Mouse (Mus musculus): Measurements from ENCODE around the gene Gm1043. TPM values are rescaled to one million over a fixed set of nuclear protein-coding genes. Genes with fewer than 3 reads are reported as not detected.

Gm1043 gene
- polyA plus RNA-seq (2012; rRNA removed) (0.96 and 1.0 TPM in 2 replicates), polyA plus RNA-seq (2014; fragmentation: Nextera tagmentation; extraction: Ambion mirVana) (0.18 TPM in 1 of 2 replicates, not detected in the other)

DNA sequence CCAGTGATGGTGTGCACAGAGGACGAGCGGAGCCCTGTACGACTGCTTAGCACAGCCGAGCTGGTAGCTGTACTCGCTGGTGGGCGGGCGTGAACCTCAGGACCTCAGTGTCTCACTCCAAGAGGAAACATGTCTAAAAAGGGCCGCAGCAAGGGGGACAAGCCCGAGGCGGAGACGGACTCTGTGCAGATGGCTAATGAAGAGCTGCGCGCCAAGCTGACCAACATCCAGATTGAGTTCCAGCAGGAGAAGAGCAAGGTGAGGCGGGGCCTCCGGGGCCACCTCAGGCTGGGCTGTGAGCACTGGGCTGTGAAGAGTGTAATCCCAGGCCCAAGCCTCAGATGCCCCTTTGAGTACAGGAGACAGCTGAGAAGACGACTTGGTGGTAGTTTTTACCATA lies at the start of gene Gm1043:
Gene Gm1043 (plus strand): TSS at position 130 of the 400 bp plus-strand sequence.
- Histone ChIP-seq H3K4me2 (replicated peaks; ENCODE audit: low read depth, low read length, severe bottlenecking) (no peak within 1 kb of the TSS), H3K27me3 (ENCODE audit: control insufficient read depth, insufficient read depth, low read length) (peaks cover 14% of the 10 kb centered on the region), H3K9me3 (ENCODE audit: control insufficient read depth, low read length) (no peaks in the 10 kb centered on the region), H3K9ac (ENCODE audit: low read depth, low read length, severe bottlenecking) (no peak within 1 kb of the TSS), H3K36me3 (ENCODE audit: control insufficient read depth, insufficient read depth, low read length) (no peaks in the 10 kb centered on the region), H3K4me3 (replicated peaks; ENCODE audit: low read length) (no peak within 1 kb of the TSS), H3K4me1 (ENCODE audit: control insufficient read depth, insufficient read depth, low read length) (no peaks in the 10 kb centered on the region), H3K27ac (replicated peaks; ENCODE audit: low read depth, low read length) (no peak within 1 kb of the TSS)
- TF ChIP-seq POLR2A (IDR thresholded peaks at IDR 0.05; ENCODE audit: borderline replicate concordance, extremely low read depth, insufficient read depth, insufficient read length) = no peak
- DNase-seq (ENCODE audit: low spot score) = no peak
- WGBS = 87% methylated on average over 16 of the region's 16 CpGs
- no peak for ATAC-seq (ENCODE audit: low FRiP score, low read depth)

DNA sequence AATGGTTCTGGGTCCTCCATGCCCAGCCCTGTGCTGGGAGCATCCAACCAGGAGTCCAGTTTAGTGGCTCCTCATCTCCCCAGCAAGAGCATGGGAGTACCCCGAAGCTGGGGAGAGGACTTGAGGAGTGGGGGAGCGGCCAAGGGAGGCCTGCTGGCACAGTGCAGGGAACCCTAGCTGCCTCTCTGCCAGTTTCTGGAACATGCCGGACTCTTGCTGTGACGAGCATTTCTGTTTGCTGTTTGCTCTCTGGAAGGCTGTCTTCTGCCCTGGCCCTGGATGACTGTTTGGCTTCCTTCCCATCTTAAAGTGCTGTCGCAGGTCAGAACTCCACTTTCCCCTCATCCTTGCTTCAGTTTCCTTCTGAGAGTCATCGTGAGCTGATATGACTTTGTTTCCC lies 49.3 kb upstream of the Gm1043 start:
- H3K4me3 ChIP-seq (replicated peaks; ENCODE audit: low read length) = no peak overlapping the region
- H3K36me3 ChIP-seq (ENCODE audit: control insufficient read depth, insufficient read depth, low read length) = no peaks in the 10 kb centered on the region
- no peak for TF ChIP-seq POLR2A (IDR thresholded peaks at IDR 0.05; ENCODE audit: borderline replicate concordance, extremely low read depth, insufficient read depth, insufficient read length)
- H3K27ac ChIP-seq (replicated peaks; ENCODE audit: low read depth, low read length) = no peak overlapping the region
- no peak for ATAC-seq (ENCODE audit: low FRiP score, low read depth)
- no peaks in the 10 kb centered on the region for H3K4me1 ChIP-seq (ENCODE audit: control insufficient read depth, insufficient read depth, low read length)
- DNase-seq (ENCODE audit: low spot score) = no peak
- 82% methylated on average over 6 of the region's 6 CpGs for WGBS
- no peak overlapping the region for H3K9ac ChIP-seq (ENCODE audit: low read depth, low read length, severe bottlenecking)
- peaks cover 9% of the 10 kb centered on the region for H3K27me3 ChIP-seq (ENCODE audit: control insufficient read depth, insufficient read depth, low read length)
- no peak overlapping the region for H3K4me2 ChIP-seq (replicated peaks; ENCODE audit: low read depth, low read length, severe bottlenecking)
- H3K9me3 ChIP-seq (ENCODE audit: control insufficient read depth, low read length) = no peaks in the 10 kb centered on the region

DNA sequence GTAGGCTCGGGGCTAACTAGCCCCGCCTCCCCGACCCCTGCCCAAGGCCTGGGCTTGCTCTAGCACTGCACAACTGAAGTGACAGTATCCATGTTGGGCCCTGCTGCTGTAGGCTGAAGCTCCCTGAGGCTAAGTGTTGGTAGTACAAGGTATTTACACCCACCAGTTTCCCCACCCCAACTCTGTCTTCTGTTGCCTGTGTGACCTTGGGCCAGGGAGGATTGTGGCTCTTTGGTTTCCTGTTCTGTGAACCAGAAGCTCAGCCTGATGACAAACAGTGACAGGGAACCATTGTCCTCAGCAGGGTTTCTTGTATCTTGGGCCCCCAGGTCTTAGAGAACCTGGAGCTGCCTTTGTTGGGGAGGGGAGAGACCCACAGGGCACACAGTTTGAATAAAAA lies 48.3 kb upstream of the Gm1043 start:
- no peaks in the 10 kb centered on the region for H3K9me3 ChIP-seq (ENCODE audit: control insufficient read depth, low read length)
- H3K4me3 ChIP-seq (replicated peaks; ENCODE audit: low read length) = no peak overlapping the region
- H3K9ac ChIP-seq (ENCODE audit: low read depth, low read length, severe bottlenecking) = no peak overlapping the region
- DNase-seq (ENCODE audit: low spot score) = no peak
- no peak for TF ChIP-seq POLR2A (IDR thresholded peaks at IDR 0.05; ENCODE audit: borderline replicate concordance, extremely low read depth, insufficient read depth, insufficient read length)
- H3K36me3 ChIP-seq (ENCODE audit: control insufficient read depth, insufficient read depth, low read length) = no peaks in the 10 kb centered on the region
- 70% methylated on average over 3 of the region's 3 CpGs for WGBS
- H3K4me1 ChIP-seq (ENCODE audit: control insufficient read depth, insufficient read depth, low read length) = no peaks in the 10 kb centered on the region
- H3K27ac ChIP-seq (replicated peaks; ENCODE audit: low read depth, low read length) = no peak overlapping the region
- peaks cover 3% of the 10 kb centered on the region; the same call in 1 of the 2 replicates for H3K27me3 ChIP-seq (ENCODE audit: control insufficient read depth, insufficient read depth, low read length)
- no peak for ATAC-seq (ENCODE audit: low FRiP score, low read depth)
- no peak overlapping the region for H3K4me2 ChIP-seq (replicated peaks; ENCODE audit: low read depth, low read length, severe bottlenecking)

DNA sequence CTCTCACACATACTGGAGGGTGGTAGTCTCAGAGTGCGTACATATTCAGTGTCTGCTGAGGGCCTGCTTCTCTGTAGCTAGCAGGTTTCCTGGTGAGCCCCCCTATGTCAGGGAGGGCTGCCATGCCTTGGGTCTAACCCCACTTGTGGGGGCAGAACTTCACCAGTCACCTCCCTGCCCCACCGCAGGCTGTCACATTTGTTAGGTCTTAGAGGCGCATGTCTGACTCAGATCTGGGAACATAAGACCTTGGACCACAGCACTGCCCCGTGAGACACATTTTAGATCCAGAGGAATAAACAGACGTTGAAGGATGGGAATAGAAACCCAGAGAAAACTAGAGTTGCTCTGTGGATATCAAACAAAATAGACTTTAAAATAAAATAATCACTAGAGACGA lies 45.3 kb upstream of the Gm1043 start:
- Histone ChIP-seq H3K27me3 (ENCODE audit: control insufficient read depth, insufficient read depth, low read length) (peaks cover 3% of the 10 kb centered on the region; the same call in 1 of the 2 replicates), H3K27ac (replicated peaks; ENCODE audit: low read depth, low read length) (no peak overlapping the region), H3K4me1 (ENCODE audit: control insufficient read depth, insufficient read depth, low read length) (no peaks in the 10 kb centered on the region), H3K4me3 (replicated peaks; ENCODE audit: low read length) (no peak overlapping the region), H3K9ac (ENCODE audit: low read depth, low read length, severe bottlenecking) (no peak overlapping the region), H3K36me3 (ENCODE audit: control insufficient read depth, insufficient read depth, low read length) (no peaks in the 10 kb centered on the region), H3K4me2 (replicated peaks; ENCODE audit: low read depth, low read length, severe bottlenecking) (no peak overlapping the region), H3K9me3 (ENCODE audit: control insufficient read depth, low read length) (no peaks in the 10 kb centered on the region)
- ATAC-seq (ENCODE audit: low FRiP score, low read depth) (no peak), DNase-seq (ENCODE audit: low spot score) (no peak)
- TF ChIP-seq POLR2A (IDR thresholded peaks at IDR 0.05; ENCODE audit: borderline replicate concordance, extremely low read depth, insufficient read depth, insufficient read length) = no peak
- 79% methylated on average over 6 of the region's 6 CpGs for WGBS

DNA sequence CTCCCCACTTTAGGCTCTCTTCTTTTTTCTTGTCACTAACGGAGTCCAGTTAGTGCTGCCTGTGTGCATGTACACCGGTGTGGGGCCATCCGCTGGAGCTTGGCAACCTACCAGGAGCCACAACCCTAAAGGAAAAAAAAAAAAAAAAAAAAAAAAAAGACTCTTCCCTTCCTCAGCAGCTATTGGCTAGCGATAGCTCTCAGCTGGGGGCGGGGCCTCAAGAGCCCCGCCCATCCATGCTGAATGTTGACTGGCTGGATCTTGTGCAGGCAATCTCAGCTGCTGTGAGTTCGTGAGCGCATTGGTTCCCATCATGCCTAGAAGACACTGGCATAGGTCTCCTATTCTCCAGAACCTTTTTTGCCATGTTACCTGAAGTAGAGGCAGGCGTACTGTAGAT lies 44.5 kb upstream of the Gm1043 start:
- ATAC-seq (ENCODE audit: low FRiP score, low read depth) = no peak
- H3K4me3 ChIP-seq (replicated peaks; ENCODE audit: low read length) = no peak overlapping the region
- H3K36me3 ChIP-seq (ENCODE audit: control insufficient read depth, insufficient read depth, low read length) = no peaks in the 10 kb centered on the region
- no peaks in the 10 kb centered on the region for H3K4me1 ChIP-seq (ENCODE audit: control insufficient read depth, insufficient read depth, low read length)
- H3K9ac ChIP-seq (ENCODE audit: low read depth, low read length, severe bottlenecking) = no peak overlapping the region
- WGBS = 16% methylated on average over 9 of the region's 9 CpGs
- no peaks in the 10 kb centered on the region for H3K9me3 ChIP-seq (ENCODE audit: control insufficient read depth, low read length)
- H3K4me2 ChIP-seq (replicated peaks; ENCODE audit: low read depth, low read length, severe bottlenecking) = no peak overlapping the region
- DNase-seq (ENCODE audit: low spot score) = no peak
- TF ChIP-seq POLR2A (IDR thresholded peaks at IDR 0.05; ENCODE audit: borderline replicate concordance, extremely low read depth, insufficient read depth, insufficient read length) = no peak
- peaks cover 3% of the 10 kb centered on the region; the same call in 1 of the 2 replicates for H3K27me3 ChIP-seq (ENCODE audit: control insufficient read depth, insufficient read depth, low read length)
- no peak overlapping the region for H3K27ac ChIP-seq (replicated peaks; ENCODE audit: low read depth, low read length)

DNA sequence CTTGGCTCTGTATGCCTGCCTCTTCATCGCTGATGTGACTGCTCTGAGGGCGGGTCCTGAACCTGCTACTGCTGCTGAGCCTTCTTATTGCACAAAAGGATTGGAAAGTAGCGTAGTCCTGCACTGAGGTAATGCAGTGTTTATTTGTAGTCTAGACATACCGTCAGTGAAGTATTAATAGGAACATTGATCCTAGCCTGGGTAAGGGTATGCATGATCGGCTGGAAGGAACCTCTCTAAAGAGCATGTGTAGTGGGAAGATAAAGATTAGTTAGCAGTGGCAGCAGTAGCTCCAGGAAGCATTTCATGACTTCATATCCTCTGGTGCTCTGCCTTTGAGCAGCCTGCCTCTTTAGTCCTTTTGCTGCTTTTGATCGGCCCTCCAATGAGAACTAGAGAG lies 43.5 kb upstream of the Gm1043 start:
- H3K4me2 ChIP-seq (replicated peaks; ENCODE audit: low read depth, low read length, severe bottlenecking) = no peak overlapping the region
- no peak for TF ChIP-seq POLR2A (IDR thresholded peaks at IDR 0.05; ENCODE audit: borderline replicate concordance, extremely low read depth, insufficient read depth, insufficient read length)
- no peaks in the 10 kb centered on the region for H3K9me3 ChIP-seq (ENCODE audit: control insufficient read depth, low read length)
- H3K9ac ChIP-seq (ENCODE audit: low read depth, low read length, severe bottlenecking) = no peak overlapping the region
- no peak overlapping the region for H3K27ac ChIP-seq (replicated peaks; ENCODE audit: low read depth, low read length)
- no peaks in the 10 kb centered on the region for H3K36me3 ChIP-seq (ENCODE audit: control insufficient read depth, insufficient read depth, low read length)
- ATAC-seq (ENCODE audit: low FRiP score, low read depth) (no peak), DNase-seq (ENCODE audit: low spot score) (no peak)
- WGBS = 62% methylated on average over 6 of the region's 6 CpGs
- peaks cover 3% of the 10 kb centered on the region; the same call in 1 of the 2 replicates for H3K27me3 ChIP-seq (ENCODE audit: control insufficient read depth, insufficient read depth, low read length)
- no peaks in the 10 kb centered on the region for H3K4me1 ChIP-seq (ENCODE audit: control insufficient read depth, insufficient read depth, low read length)
- H3K4me3 ChIP-seq (replicated peaks; ENCODE audit: low read length) = no peak overlapping the region
